Mouse (Mus musculus): ENCODE data around the gene Tti1. TPM values are rescaled to one million over a fixed set of nuclear protein-coding genes. Genes with fewer than 3 reads are reported as not detected.

Gene Tti1
- polyA plus RNA-seq, 1 experiment from 2014 or later, result 7.0 TPM

DNA sequence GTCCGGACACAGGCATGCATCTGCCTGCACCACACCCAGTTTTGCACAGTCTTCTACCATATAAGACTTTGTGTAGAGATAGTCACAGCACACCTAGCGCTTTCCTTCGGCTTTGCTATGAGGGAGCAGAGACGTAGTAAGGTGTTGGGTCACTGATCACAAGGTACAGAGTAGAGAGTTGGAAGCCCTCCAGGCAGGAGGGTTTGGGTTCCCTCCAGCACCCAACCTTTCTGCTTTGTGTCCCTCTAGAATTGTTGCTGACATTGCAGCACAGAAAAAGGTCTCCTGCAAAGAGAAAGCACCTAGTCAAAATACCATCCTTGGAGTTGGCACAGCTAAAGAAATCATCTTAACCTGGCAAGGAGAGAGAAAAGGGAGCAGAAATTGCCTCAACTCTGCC is 35.7 kb downstream of the Tti1 start:
- Histone ChIP-seq H3K27ac (replicated peaks) (no peak overlapping the region), H3K4me2 (replicated peaks; ENCODE audit: low read depth) (no peak overlapping the region), H3K9ac (ENCODE audit: low read length) (no peak overlapping the region), H3K4me3 (ENCODE audit: low read depth, low read length) (no peak overlapping the region), H3K27me3 (ENCODE audit: control insufficient read depth, insufficient read depth, low read length) (no peaks in the 10 kb centered on the region), H3K4me1 (replicated peaks; ENCODE audit: control insufficient read depth, insufficient read depth) (no peaks in the 10 kb centered on the region), H3K9me3 (ENCODE audit: control insufficient read depth, low read length) (no peaks in the 10 kb centered on the region), H3K36me3 (ENCODE audit: control insufficient read depth, insufficient read depth, low read length) (peaks cover 11% of the 10 kb centered on the region; the same call in 1 of the 2 replicates)
- no peak for TF ChIP-seq CTCF (IDR thresholded peaks at IDR 0.05; ENCODE audit: low read depth)
- TF ChIP-seq EP300 (optimal IDR thresholded peaks at IDR 0.05), result no peak
- DNase-seq (ENCODE audit: low spot score), result no peak
- 92% methylated on average over 4 of the region's 4 CpGs for WGBS
- ATAC-seq (ENCODE audit: low FRiP score, low TSS enrichment), result no peak

- DNase-seq (ENCODE audit: low spot score) (no peak), ATAC-seq (ENCODE audit: low FRiP score, low TSS enrichment) (no peak)
- H3K4me1 ChIP-seq (replicated peaks; ENCODE audit: control insufficient read depth, insufficient read depth), result no peaks in the 10 kb centered on the region
- no peak overlapping the region for H3K27ac ChIP-seq (replicated peaks)
- H3K27me3 ChIP-seq (ENCODE audit: control insufficient read depth, insufficient read depth, low read length), result no peaks in the 10 kb centered on the region
- H3K36me3 ChIP-seq (ENCODE audit: control insufficient read depth, insufficient read depth, low read length), result peaks cover 11% of the 10 kb centered on the region; the same call in 1 of the 2 replicates
- no peak overlapping the region for H3K4me3 ChIP-seq (ENCODE audit: low read depth, low read length)
- no peaks in the 10 kb centered on the region for H3K9me3 ChIP-seq (ENCODE audit: control insufficient read depth, low read length)
- H3K4me2 ChIP-seq (replicated peaks; ENCODE audit: low read depth), result no peak overlapping the region
- TF ChIP-seq EP300 (optimal IDR thresholded peaks at IDR 0.05), result no peak
- no peak for TF ChIP-seq CTCF (IDR thresholded peaks at IDR 0.05; ENCODE audit: low read depth)
- H3K9ac ChIP-seq (ENCODE audit: low read length), result no peak overlapping the region
- WGBS, result 70% methylated on average over 6 of the region's 6 CpGs
These were observed 37.2 kb downstream of the Tti1 start for GRCm38 (mm10) chr2:157991026-157991425.

GRCm38 (mm10) chr2:157989946-157990345 is 38.3 kb downstream of the Tti1 start:
- Histone ChIP-seq H3K27me3 (ENCODE audit: control insufficient read depth, insufficient read depth, low read length) (no peaks in the 10 kb centered on the region), H3K4me3 (ENCODE audit: low read depth, low read length) (no peak overlapping the region), H3K4me1 (replicated peaks; ENCODE audit: control insufficient read depth, insufficient read depth) (no peaks in the 10 kb centered on the region), H3K9ac (ENCODE audit: low read length) (no peak overlapping the region), H3K27ac (replicated peaks) (no peak overlapping the region), H3K36me3 (ENCODE audit: control insufficient read depth, insufficient read depth, low read length) (peaks cover 14% of the 10 kb centered on the region; the same call in 1 of the 2 replicates), H3K9me3 (ENCODE audit: control insufficient read depth, low read length) (no peaks in the 10 kb centered on the region), H3K4me2 (replicated peaks; ENCODE audit: low read depth) (no peak overlapping the region)
- DNase-seq (ENCODE audit: low spot score) (peak; percentile 29), ATAC-seq (ENCODE audit: low FRiP score, low TSS enrichment) (no peak)
- WGBS, result 87% methylated on average over 2 of the region's 2 CpGs
- TF ChIP-seq CTCF (IDR thresholded peaks at IDR 0.05; ENCODE audit: low read depth) (peak; percentile 76), EP300 (optimal IDR thresholded peaks at IDR 0.05) (no peak)

DNA sequence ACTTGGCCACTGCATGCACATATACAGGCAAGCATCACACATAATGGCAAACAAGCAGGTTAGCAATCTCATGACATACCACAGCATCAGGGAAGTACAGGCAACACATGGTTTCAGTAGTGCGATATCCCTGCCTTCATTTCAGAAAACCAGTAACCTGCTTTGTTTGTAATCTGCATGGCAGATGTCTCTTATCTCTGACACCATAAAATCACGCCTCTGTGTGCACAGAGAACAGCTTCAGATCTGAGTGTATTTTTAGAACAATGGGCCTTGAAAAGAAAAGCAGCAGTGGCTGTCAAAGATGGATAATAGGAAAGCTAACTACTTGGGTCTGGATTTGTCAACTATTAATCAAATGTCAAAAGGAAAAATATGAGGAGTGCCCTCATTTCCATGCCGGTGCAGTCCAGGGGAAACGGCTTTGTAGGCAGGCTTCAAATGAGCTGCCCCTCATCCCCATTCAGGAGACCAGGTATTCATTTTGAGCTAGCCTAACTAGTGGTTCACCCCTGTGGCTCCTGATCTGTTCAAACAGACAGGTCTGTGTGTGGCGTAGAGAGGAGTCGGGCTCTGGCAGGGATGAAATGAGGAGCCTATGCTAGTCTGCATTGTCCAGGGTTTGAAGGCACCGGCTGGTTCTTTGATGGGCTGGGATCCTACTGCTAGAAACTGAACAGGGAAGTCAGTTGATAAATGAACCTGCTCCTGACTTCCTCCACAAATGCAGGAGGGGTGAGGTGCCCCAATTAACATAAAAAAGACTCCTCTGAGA is 39.6 kb downstream of the Tti1 start:
- WGBS, result 59% methylated on average over 7 of the region's 7 CpGs
- Histone ChIP-seq H3K9ac (ENCODE audit: low read length) (no peak overlapping the region), H3K4me1 (replicated peaks; ENCODE audit: control insufficient read depth, insufficient read depth) (no peaks in the 10 kb centered on the region), H3K4me3 (ENCODE audit: low read depth, low read length) (no peak overlapping the region), H3K4me2 (replicated peaks; ENCODE audit: low read depth) (no peak overlapping the region), H3K27me3 (ENCODE audit: control insufficient read depth, insufficient read depth, low read length) (no peaks in the 10 kb centered on the region), H3K27ac (replicated peaks) (no peak overlapping the region), H3K9me3 (ENCODE audit: control insufficient read depth, low read length) (no peaks in the 10 kb centered on the region), H3K36me3 (ENCODE audit: control insufficient read depth, insufficient read depth, low read length) (peaks cover 12% of the 10 kb centered on the region; the same call in 1 of the 2 replicates)
- ATAC-seq (ENCODE audit: low FRiP score, low TSS enrichment), result no peak
- no peak for TF ChIP-seq CTCF (IDR thresholded peaks at IDR 0.05; ENCODE audit: low read depth)
- TF ChIP-seq EP300 (optimal IDR thresholded peaks at IDR 0.05), result no peak
- no peak for DNase-seq (ENCODE audit: low spot score)

DNA sequence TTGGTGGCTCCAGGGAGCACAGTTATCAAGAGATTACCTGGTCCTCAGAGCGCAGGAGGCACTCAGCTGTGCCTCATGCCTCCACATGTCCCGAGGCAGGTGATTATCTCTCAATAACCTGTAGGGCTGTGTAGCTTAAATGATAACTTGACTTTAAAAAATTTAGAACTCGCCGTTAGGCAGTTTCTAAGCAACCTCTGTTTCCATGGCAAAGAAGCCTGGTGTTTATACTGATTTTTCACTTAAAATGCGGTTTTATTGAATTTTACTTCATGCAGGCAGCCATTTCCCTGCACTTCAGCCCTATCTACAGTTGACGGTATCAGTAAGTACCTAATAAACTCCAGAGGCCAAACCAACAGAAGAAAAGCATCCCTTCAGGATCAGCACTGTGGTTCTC is 42.0 kb downstream of the Tti1 start:
- H3K27me3 ChIP-seq (ENCODE audit: control insufficient read depth, insufficient read depth, low read length), result no peaks in the 10 kb centered on the region
- no peak overlapping the region for H3K4me2 ChIP-seq (replicated peaks; ENCODE audit: low read depth)
- peaks cover 8% of the 10 kb centered on the region; the same call in 1 of the 2 replicates for H3K36me3 ChIP-seq (ENCODE audit: control insufficient read depth, insufficient read depth, low read length)
- H3K9ac ChIP-seq (ENCODE audit: low read length), result no peak overlapping the region
- no peak overlapping the region for H3K27ac ChIP-seq (replicated peaks)
- WGBS, result 88% methylated on average over 6 of the region's 6 CpGs
- no peak for TF ChIP-seq EP300 (optimal IDR thresholded peaks at IDR 0.05)
- TF ChIP-seq CTCF (IDR thresholded peaks at IDR 0.05; ENCODE audit: low read depth), result no peak
- no peaks in the 10 kb centered on the region for H3K4me1 ChIP-seq (replicated peaks; ENCODE audit: control insufficient read depth, insufficient read depth)
- no peaks in the 10 kb centered on the region for H3K9me3 ChIP-seq (ENCODE audit: control insufficient read depth, low read length)
- DNase-seq (ENCODE audit: low spot score) (no peak), ATAC-seq (ENCODE audit: low FRiP score, low TSS enrichment) (no peak)
- H3K4me3 ChIP-seq (ENCODE audit: low read depth, low read length), result no peak overlapping the region

DNA sequence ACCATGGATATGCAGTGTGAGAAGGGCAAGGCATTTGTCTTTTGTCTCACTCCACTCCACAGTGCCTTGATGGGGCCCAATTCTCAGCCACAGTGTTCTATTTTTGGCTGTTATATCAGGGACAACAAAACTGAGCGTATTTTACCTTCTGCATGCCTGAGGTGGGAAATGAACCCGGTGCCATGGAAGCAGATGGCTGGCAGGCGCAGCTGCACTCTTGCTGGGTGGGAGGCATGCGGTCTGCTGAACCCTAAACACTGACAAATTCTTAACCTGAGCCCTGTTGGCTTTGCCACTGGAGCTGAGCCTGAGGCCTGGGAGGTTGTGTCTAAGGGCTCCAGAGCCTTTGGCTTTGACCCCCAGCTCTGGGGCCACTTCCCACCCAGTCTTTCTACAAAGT is 42.6 kb downstream of the Tti1 start:
- TF ChIP-seq CTCF (IDR thresholded peaks at IDR 0.05; ENCODE audit: low read depth) (no peak), EP300 (optimal IDR thresholded peaks at IDR 0.05) (no peak)
- ATAC-seq (ENCODE audit: low FRiP score, low TSS enrichment) (no peak), DNase-seq (ENCODE audit: low spot score) (no peak)
- Histone ChIP-seq H3K9me3 (ENCODE audit: control insufficient read depth, low read length) (no peaks in the 10 kb centered on the region), H3K4me1 (replicated peaks; ENCODE audit: control insufficient read depth, insufficient read depth) (no peaks in the 10 kb centered on the region), H3K36me3 (ENCODE audit: control insufficient read depth, insufficient read depth, low read length) (peaks cover 8% of the 10 kb centered on the region; the same call in 1 of the 2 replicates), H3K9ac (ENCODE audit: low read length) (no peak overlapping the region), H3K4me3 (ENCODE audit: low read depth, low read length) (no peak overlapping the region), H3K27me3 (ENCODE audit: control insufficient read depth, insufficient read depth, low read length) (no peaks in the 10 kb centered on the region), H3K4me2 (replicated peaks; ENCODE audit: low read depth) (no peak overlapping the region), H3K27ac (replicated peaks) (no peak overlapping the region)
- 87% methylated on average over 4 of the region's 4 CpGs for WGBS
